Mouse (Mus musculus): Measurements from ENCODE around the gene Atp1a1. TPM values are rescaled to one million over a fixed set of nuclear protein-coding genes. Genes with fewer than 3 reads are reported as not detected.

The Atp1a1 gene
- total RNA-seq, 2 experiments from 2014 or later: 39.6 to 64.7 TPM

- DNase-seq: no peak
Measured at GRCm38 (mm10) chr3:101552621-101553620, 51.6 kb downstream of the Atp1a1 start.

- peak; percentile 62 for DNase-seq
Measured at GRCm38 (mm10) chr3:101551457-101552230, 52.8 kb downstream of the Atp1a1 start.

GRCm38 (mm10) chr3:101549749-101550148 is 54.7 kb downstream of the Atp1a1 start:
- no peak for DNase-seq

- no peak for DNase-seq
Measured at GRCm38 (mm10) chr3:101544116-101544515, 60.4 kb downstream of the Atp1a1 start.

GRCm38 (mm10) chr3:101541571-101541970 is 62.9 kb downstream of the Atp1a1 start:
- DNase-seq: no peak

- no peak for DNase-seq
Measured at GRCm38 (mm10) chr3:101540568-101540967, 63.9 kb downstream of the Atp1a1 start.

GRCm38 (mm10) chr3:101536322-101536721 is 68.2 kb downstream of the Atp1a1 start:
- DNase-seq: peak; percentile 53

GRCm38 (mm10) chr3:101534311-101534710 is 70.2 kb downstream of the Atp1a1 start:
- DNase-seq: no peak

GRCm38 (mm10) chr3:101533373-101533772 is 71.1 kb downstream of the Atp1a1 start:
- no peak for DNase-seq

GRCm38 (mm10) chr3:101530928-101531327 is 73.6 kb downstream of the Atp1a1 start:
- DNase-seq: no peak

- no peak for DNase-seq
Measured at GRCm38 (mm10) chr3:101528900-101529594, 75.4 kb downstream of the Atp1a1 start.

GRCm38 (mm10) chr3:101528157-101528899 is 76.2 kb downstream of the Atp1a1 start:
- DNase-seq: no peak

- no peak for DNase-seq
Measured at GRCm38 (mm10) chr3:101526603-101527002, 77.9 kb downstream of the Atp1a1 start.

Other genes starting within 250 kb of the Atp1a1 start
- 1 to 10 TPM; 3.6 to 4.1 TPM for gene Igsf3, start 227.6 kb downstream of the Atp1a1 start, total RNA-seq (2021)
- gene Mab21l3, start 244.3 kb upstream of the Atp1a1 start, total RNA-seq (2021): not detected

All from gastrocnemius, postnatal 25 days (tissue).